Mouse (Mus musculus) ES-E14 (cell line): ENCODE measurements around the gene Zcchc3.

Experiments
- CHD2 ChIP-seq: IDR thresholded peaks from 2 replicates; pipeline ENCODE4 v1.6.1; 2014; ENCODE audit warnings: mild to moderate bottlenecking, low read depth, low read length, inconsistent platforms
- HCFC1 ChIP-seq: IDR thresholded peaks from 2 replicates; pipeline ENCODE4 v1.6.1; 2012; ENCODE audit warnings: low read length, inconsistent platforms, borderline replicate concordance; ENCODE audit not compliant: insufficient read depth
- MAFK ChIP-seq: IDR thresholded peaks from 2 replicates; pipeline ENCODE4 v1.6.1; 2014; ENCODE audit warnings: mild to moderate bottlenecking, low read depth, low read length, inconsistent platforms; ENCODE audit not compliant: insufficient read depth
- ZC3H11A ChIP-seq: IDR thresholded peaks from 2 replicates; pipeline ENCODE4 v1.6.1; 2012; ENCODE audit warnings: low read depth, mild to moderate bottlenecking, inconsistent platforms, low read length, borderline replicate concordance

DNA sequence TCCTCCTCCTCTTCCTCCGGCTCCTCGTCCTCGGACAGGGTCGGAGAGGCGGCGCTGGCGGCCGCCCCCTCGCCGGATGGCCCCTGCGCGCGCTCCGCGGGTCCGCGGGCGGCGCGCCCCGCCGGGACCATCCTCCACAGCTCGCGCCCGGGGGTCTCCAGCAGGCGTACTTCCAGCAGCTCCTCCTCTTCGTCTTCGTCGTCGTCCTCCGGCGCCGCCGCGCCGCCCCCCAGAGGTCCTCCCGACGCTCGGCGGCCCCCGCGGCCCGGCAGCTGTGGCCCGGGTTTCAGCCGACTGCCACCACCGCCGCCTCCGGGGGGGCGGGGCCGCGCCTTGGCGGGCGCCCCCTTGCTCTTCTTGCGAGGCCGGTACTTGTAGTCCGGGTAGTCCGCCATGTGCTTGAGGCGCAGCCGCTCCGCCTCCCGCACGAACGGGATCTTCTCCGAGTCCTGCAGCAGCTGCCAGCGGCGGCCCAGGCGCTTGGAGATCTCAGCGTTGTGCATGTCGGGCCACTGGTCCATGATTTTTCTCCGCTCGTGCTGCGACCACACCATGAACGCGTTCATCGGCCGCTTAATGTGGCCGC is 17.7 kb downstream of the Zcchc3 start:
- TF ChIP-seq MAFK (no peak), HCFC1 (no peak), ZC3H11A (no peak), CHD2 (no peak)
